Mouse (Mus musculus) cerebellum, postnatal 10 days (tissue): ENCODE results near the gene Ror1.

Experiments
- DNase-seq, 2 experiments: peaks; one replicate each; pipeline ENCODE4 v3.0.0; 2021; ENCODE audit warnings: mixed read lengths in 2 of 2

The Ror1 gene

GRCm38 (mm10) chr4:100263917-100264316, 168.3 kb downstream of the Ror1 start:
- no peak for DNase-seq

DNA sequence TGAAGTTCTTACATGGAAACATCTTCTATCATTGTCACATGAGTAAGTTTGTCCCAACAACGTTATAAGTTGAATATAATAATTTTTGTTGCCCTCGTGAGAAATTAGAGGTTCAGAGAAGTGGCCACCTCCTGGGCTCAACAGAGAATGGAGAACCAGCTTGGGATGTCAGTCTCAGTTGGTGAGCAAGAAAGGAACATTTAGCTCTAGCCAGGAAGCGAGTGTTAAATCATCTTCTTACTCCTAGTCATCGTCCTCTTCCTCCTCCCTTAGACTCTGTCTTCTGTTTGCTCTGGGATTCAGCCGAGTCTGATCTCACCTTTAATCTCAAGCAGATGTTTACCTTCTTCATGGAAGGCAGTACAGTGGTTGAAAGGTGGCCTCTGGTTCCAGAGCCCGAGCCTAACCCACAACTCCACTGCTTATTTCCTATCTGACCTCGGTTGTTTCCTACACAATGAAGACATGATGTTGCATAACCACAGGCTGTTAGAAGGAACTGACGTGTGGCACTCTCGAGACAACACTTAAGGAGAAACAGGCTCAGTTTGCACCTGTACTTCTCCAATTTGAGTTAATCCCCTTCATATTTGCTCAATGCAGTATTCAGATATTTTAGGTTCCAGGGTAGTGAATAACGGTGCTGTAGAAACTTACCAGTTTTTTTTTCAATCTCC, 175.6 kb downstream of the Ror1 start:
- no peak for DNase-seq

DNA sequence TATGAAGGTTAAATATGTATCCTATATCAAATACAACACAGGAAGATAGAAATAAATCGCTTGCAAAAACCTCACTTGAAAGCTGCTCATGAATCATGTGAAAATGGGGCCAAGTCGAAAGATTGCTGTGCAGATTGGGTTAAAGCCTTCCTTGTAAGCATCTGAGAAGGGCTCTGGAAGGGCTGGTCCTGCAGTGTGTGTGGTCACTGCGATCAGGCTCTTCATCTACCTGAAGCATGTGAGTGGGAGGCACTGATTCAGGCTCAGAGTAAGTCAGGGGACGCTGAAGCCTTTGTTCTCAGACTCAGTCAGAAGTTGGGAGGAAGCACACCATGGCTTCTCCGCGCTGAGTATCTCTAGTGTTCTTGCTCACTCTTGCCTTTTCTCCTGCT, 176.1 kb downstream of the Ror1 start:
- DNase-seq = no peak

DNA sequence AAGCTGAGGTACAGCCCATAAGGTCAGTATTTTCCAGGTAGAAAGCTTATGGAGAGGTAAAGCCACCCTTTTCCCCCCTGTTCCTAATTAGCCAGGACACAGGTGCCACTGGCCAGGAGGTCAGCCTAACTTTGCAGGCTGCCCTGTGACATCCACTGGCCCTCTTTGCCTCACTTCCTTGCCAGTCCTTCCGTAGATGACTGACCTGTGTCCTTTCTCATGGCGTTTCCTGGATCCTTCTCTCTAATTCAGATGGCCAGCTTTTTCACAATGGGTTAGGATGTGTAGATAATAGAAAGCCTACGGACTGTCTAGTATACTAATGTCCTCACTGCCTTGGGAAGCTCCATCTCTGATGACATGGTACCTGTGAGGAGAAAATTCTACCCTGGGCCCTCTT, 177.8 kb downstream of the Ror1 start:
- DNase-seq = no peak

- no peak for DNase-seq
These were observed 178.4 kb downstream of the Ror1 start for GRCm38 (mm10) chr4:100273807-100274480.

- DNase-seq = peak; percentile 75 to 79
These were observed 180.9 kb downstream of the Ror1 start for GRCm38 (mm10) chr4:100276482-100276881.

DNA sequence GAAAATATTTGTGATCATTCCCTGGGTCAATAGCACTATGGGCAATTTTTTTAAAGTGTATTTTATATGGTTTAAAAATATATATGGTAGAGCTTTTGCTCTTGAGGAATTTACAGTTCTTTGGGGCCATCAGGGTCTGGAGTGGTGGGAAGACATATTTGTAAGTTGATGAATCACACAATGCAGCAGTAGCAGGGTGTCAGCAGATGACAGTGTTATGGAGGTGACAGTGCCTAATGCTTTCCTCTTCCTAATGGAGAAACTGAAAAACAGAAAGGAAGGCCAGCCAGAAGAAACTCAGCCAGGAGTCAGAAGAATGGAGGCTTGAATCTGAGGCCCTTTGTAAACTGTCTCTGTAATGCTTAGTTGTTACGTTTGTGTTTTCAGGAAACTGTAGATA, 181.4 kb downstream of the Ror1 start:
- no peak for DNase-seq

GRCm38 (mm10) chr4:100283171-100283880, 187.7 kb downstream of the Ror1 start:
- no peak for DNase-seq

GRCm38 (mm10) chr4:100284528-100284927, 188.9 kb downstream of the Ror1 start:
- DNase-seq = no peak

DNA sequence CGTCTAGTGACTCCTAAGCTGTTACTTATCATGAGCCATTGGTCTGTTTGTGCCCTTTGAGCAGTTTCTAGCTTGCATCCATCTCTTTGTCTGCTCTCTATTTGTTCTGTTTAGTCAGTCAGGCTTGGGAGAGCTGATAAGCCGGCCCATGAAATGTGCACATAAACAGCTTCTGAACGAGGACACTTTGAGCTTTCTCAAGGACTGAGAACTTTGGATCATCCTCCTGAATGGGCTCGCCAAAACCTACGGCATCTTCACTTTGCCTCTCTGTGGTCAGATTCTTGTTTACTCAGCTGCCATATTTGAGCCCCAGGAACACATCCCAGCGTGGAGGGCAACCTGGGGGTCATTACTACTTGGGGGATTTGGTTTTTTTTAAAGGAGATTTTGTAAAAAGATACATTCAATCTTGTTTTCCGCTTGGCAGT, 190.5 kb downstream of the Ror1 start:
- DNase-seq = no peak

DNA sequence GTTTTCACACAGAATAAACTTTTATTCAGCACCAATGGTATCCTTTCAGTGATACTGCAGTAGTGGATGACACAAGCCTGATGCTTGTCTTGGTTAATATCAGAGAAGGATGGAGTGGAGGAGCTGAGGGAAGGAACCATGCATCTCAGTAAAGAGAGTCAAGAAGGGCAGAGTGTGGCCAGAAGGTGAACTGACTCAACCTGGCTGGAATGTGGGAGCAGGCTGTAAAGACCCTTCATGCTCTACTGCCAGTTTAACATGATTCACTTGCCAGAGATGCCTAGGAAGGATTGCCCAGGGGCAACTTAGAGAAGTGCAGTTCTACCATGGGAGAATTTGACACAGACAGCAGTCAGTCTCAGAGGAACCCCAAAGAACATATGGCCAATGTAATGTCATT, 191.2 kb downstream of the Ror1 start:
- DNase-seq = no peak

GRCm38 (mm10) chr4:100287829-100288228, 192.2 kb downstream of the Ror1 start:
- DNase-seq = no peak

GRCm38 (mm10) chr4:100291015-100291651, 195.5 kb downstream of the Ror1 start:
- no peak for DNase-seq

GRCm38 (mm10) chr4:100297678-100298077, 202.1 kb downstream of the Ror1 start:
- DNase-seq = no peak

DNA sequence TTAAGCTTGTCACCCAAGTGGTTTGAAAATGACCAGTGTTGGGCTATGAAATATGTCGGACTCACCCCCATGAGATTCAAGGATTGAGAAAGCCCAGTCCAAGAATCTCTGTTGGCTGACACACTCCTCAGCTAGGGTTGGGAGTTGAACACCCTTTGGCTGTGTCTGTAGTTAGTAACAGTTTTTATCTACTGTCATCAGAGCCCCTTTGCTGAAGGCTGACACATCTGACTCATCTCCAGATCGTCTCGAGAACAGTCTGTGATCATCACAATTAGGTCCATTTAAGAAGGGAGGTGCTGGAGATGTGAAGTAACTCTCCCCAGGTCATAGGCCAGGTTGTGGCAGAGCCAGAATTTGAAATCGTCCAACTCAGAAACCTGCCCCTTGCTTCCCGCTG, 203.0 kb downstream of the Ror1 start:
- DNase-seq = no peak

DNA sequence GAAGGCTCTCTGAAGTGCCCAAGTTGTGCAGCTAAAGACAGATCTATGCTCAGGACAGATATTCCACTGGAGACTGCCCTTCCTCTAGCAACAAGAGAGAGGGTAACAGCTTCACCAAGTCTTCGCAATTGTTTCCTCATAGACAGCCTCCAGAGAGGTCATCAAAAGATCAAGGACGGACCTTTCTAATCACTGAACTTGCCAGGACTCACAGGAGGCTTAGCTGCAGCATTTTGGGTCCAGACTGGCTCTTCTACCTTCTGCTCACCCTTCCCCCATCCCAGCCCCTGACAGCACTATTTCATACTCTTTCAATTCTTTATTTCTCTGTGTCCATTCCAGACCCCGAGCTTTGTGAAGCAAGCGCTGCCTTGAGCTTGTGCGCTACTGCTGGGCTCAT, 204.6 kb downstream of the Ror1 start:
- no peak for DNase-seq

GRCm38 (mm10) chr4:100301423-100301822, 205.8 kb downstream of the Ror1 start:
- DNase-seq = no peak

- DNase-seq = no peak
These were observed 211.8 kb downstream of the Ror1 start for GRCm38 (mm10) chr4:100307365-100307764.

DNA sequence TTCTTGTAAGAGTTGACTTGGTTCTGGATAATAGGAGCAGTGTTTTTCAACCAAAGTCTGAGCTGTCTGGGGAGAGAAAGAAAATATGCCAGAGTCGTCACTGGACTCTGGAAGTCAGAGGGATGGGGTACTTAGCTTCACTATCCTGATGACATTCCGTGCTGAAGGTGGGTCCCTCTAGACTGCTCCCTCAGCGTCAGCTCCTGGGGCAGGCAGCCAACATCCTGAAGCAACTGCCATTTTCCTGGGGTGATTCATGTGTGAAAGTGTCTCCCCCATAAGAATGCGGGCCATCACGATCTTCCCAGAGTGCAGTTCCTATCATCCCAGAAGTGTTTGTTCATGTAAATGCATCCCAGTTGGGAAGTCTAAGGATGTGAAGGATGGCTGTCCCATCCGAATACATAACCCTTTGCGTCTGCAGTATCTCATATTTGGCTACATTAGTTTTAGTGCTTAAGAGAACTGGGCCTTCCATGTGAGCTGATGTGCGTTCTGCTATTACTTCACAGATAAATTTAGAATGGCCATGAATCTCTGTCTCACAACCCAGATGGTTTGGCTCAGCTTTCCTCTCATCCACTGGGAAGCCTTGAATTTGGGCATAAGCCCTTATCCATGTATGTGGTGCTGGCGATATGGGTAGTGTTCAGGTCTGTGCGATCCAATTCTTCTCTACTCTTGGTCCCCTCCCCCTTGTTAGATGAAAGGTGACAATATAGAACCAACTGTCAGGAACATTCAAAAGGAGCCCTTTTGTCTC, 216.4 kb downstream of the Ror1 start:
- DNase-seq = peak; percentile 40

DNA sequence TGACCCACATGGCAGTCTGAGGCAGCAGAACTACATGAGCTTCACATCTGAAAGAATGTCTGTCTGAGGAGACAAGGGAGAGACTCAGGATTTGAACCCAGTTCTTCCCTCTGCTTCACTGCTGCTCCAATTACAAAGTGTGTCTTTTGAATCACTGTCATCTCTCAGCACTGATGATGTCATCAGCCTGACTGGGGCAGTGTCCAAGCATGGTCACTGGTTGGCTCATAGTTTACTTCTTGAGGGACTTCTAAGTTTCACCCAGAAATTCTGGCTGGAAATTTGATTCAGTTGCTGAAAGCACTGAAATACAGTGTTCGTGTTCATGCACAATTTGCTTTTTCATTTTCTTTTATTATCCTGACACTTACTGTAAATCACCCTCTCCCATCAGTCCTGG, 219.5 kb downstream of the Ror1 start:
- DNase-seq = no peak

GRCm38 (mm10) chr4:100321758-100322157, 226.2 kb downstream of the Ror1 start:
- peak; percentile 20 to 31 for DNase-seq

- DNase-seq = peak; percentile 36 to 48
These were observed 229.3 kb downstream of the Ror1 start for GRCm38 (mm10) chr4:100324719-100325515.
